Mouse (Mus musculus) MN1 (cell line): ENCODE measurements at regions not wholly inside any gene's neighbourhood (a gene's known extent, or its start where the extent isn't known, plus 50 kb on each side); places are given as distances from the start of the nearest gene placed in this dataset.

ENCODE experiments used
- DNase-seq: peaks from one replicate; pipeline ENCODE4 v3.0.0-alpha.2; 2016; ENCODE audit warnings: low spot score

DNA sequence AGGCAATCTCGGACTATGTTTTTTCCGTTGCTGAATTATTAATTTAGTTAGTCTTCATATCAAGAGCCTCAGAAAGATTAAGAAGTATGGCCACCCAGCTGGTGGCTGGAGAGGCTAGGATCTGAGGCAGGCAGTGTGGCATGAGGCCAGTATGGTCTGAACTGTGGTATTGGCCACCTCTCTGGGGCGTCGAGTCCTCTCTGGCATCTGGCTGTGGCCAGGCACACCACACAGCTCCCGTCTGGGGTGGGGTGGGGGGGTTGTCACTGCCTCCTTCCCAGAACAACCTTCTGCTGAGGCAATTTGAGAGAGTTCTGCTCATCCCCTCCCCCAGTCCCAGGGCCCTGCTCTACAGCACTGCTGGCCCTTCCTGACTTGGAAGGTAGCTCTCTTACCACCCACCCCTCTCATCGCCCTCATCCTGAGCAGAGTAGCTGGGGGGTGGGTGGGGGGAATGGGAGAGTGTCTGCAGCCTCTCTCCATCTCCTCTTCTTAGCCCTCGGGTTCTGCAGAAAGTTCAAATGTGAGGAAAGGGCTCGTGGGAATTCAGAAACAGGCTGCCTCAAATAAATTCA is 103.2 kb downstream of the Vegfa start:
- DNase-seq, result peak; percentile 32

DNA sequence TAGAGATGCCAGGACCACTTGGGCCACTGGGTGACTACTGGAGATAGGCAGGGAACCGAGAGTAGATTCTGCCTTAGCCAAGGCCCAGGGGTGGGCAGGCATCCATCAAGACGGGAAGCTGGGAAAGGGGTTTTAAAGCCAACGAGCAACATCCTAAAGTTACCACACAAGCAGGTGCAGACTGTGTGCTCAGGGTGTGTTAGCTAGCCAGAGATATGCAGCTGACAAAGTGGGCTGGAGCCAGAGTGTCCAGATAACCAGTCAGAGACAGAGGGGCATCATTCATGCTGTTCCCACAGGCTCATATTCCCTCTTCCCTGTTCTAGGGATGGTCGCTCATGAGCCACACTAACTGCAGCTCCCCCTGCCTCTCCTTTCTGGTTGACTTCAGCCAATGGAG is 104.2 kb downstream of the Vegfa start:
- no peak for DNase-seq

DNA sequence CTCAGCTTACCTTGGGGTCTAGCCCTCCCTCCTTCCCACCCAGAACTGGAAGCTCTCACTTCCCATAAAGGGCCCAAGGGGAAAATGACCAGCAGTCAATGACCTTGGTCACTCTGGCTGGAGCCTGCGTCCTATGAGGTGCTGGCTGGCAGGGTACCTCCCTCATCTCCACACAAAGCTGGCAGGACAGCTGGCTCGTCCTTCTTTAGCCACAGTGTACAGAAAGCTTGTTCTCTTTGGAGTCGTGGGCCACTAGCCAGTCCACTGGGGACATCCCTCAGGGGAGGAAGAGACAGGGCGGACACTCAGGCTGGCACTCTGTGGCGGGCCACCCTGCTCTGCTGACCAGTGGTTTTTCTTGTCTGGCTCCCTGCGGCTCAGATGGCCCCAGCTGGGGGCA is 106.3 kb downstream of the Vegfa start:
- DNase-seq, result no peak

DNA sequence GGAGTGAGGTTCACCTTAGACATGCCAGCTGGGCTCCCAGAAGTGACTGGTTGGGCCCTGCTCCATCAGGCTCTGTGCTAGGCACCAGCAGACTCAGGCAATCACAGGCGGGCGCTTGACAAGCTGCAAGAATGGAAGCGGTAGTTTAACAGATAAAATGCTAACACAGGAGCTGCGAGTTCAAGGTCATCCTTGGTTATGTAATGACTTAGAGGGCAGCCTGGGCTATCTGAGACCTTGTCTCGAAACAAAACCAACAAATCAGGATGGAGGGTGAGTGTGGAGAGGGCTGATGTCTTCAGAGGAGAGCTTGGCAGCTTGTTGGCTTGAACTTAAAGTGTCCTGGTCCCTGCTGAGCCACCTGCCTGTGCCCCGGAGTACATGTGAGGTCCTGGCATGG is 107.6 kb downstream of the Vegfa start:
- DNase-seq, result no peak

DNA sequence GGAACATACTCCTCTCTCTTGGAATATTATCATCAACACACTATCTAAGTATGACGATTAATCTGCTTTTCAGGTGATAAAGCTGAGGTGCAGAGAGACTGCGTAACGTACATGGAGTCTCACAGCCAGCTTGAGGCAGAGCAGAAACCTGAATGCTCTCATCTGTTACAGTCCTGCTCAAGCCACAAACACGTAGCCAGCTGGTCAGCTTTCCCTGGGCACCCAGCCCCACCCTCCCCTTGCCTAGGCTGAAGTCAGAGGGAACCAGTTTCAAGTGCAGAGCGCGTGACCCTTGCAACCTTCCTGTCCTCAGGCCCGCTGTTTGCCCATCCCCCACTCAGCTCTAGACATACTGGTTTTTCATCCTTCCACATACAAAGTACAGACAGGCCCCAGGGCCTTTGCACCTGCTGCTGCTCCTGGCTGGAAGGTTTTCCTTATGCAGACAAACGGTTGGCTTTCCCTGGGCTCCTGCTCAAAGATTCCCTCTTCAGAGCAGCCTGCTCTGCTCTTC is 108.9 kb downstream of the Vegfa start:
- no peak for DNase-seq

DNA sequence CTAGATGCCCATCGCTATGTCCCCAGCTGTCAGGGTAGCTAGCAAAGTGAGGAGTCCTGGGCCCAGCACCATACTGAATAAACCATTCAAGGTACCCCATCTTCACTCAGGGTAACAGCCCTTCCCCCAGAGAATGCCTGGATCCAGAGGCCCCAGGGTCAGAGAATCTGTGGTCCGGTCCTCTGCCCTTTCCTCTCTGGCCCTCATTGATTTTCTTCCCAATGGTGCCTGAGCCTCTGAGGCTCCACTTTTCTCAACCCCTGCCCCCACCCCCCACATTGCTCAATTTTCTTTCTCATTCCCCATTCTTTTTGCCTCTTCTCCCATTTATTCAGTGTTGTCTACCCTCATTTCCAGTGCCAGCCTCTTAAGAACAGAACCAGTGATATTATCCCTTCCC is 114.5 kb downstream of the Vegfa start:
- no peak for DNase-seq

DNA sequence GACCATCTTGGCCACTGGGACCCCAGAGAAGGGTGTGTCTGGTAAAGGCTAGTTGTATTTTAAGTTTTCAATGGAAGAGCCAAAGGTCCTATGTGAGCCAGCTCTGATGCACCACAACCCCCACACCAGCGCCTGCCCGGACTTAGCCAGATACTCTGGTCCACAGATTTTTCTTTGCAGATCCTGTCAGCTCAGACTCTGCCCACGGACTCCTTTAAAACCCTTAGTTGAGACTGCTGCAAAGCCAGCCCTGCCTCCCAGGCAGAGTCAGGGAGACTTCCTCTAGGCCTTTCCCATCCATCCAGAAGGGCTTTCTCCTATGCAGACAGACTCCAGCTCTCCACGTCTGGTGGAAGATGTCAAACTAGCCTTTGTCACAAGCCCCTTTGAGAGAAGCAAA is 115.2 kb downstream of the Vegfa start:
- no peak for DNase-seq

DNA sequence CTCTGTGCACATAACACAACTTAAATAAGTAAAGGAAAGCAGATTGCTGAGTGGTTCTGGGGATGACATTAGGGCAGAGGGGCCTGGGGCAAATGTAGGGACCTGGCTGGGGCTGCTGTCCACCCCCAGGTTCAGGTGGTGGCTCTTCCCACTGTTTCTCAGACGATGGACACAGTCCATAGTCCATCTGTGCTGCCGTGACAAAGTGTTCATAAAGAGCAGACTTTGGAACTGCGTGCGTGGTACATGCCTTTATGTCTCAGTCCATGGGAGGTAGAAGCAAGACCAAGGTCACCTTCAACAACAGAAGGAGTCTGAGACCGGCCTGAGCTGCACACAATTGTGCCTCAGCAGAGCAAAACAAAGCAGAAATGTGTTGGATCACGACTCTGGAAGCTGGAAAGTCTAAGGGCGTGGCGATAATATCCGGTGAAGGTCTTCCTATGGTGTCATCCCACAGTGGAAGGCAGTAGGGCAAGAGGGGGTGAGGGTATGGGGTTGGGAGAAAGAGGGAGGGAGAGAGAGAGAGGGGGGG is 117.4 kb downstream of the Vegfa start:
- DNase-seq, result no peak

DNA sequence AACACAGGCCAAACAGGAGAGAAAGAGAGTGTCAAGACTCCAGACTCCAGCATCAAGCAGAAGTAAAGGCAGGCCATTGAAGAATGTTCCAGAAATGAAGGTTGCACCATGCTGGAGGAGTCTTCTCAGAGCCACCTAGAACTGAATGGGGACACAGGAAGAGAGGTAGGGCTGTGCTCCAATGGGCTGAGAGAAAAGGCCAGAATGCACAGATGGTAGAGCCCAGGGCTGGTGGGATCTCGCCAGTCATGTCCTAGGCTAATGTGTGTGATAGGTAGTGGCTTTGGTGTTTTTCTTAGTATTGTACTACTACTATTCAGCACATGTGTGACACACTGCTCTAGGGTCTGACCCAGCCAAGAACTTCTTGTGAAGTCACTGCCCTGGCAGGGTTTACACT is 117.9 kb downstream of the Vegfa start:
- DNase-seq, result no peak

DNA sequence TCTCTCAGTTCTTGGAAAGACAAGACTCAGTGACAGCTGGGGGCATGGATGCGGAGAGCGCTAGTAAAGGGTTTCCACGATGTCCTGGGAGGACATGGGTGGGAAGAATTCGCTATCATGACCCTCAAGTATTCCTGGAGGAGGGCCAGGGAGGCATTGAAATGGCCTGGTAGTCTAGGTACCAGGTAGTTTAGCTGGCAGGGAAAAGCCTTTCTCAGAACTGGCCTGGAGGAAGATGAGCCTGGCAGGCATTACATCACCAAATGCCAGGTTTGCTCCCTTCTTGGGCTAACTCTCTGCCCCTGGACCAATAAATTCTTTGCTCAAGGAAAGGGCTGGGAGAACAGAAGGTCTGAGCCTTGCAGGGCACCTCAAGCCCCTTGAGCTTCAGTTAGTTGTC is 118.5 kb downstream of the Vegfa start:
- no peak for DNase-seq

DNA sequence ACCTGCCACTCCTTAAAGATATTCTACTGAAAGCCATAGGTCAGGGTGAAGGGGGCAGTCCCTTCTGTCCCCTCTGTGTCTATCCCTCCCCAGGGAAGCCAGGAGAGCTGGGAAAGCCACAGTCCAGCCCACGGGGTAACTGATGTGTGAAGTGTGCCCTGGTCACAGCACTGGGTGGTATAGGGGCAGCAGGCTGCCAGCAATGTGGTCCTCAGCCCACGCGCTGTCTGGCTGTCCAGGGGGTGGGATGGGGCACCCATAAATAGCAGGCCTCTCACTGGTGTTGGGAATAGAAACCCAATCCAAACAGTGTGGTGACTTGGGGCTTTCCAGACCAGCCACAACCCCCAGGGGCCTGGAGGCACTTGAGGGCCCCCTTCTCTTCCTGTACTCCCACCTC is 120.0 kb downstream of the Vegfa start:
- no peak for DNase-seq

DNA sequence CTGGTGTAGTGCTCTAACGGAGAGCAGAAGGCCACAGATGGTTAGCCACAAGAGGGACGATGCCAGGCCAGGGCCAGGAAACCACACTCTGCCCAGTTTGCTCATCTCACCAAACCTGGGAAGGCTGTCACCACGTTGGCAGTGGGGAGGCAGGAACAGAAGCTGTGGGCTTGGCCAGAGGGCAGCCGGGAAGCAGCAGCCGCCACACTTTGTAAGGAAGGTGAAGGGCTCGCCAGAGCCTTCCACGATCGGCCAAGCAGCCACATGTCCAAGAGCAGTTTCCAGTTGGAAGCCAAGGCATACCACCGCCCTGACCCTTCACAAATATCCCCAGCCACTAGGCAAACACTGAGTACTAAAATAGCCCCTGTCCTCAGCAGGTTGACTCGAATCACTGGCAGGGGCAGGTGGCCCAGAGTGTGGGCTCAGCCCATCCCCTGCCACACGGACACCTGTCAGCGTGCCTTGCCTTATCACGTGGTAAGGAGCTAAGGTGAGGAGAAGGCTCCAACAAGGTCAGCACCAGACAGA is 120.9 kb downstream of the Vegfa start:
- DNase-seq, result no peak

DNA sequence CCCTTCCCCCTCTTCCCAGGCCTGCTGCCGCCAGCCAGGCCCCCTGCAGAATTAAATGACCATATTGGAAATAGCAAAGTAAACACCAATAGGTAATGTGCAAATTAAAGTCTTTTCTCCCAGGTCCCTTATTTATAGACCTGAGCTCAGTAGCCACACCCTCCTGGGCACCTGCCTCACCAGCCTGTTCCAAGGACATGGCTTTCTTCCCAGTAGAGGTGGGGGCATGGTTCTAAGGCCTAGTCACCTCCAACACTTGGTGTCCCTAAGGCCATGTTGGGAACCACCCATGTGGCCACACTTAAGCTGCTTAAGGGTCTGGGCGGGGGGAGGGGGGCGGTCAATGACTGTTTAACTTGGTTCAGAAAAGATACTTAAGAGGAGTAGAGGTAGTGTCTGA is 121.9 kb downstream of the Vegfa start:
- DNase-seq, result no peak

DNA sequence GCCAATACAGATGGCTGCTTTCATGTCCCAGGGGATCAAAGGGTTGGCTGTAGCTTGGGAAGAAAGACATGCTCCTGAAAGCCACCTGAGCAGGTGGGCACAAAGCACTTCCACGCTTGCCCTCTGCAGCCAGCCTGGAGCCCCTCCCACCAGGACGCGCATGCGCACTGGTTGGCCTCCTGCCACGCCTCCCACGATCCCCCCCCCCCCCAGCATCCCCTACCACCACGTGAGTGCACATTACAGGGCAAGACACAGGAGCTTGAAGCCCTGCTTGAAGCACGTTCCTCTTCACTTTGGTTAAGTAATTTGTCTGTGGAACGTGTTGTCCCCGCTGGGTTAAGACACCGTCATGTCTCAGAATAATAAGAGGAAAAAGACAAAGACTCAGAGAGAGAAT is 124.6 kb downstream of the Vegfa start:
- DNase-seq, result no peak

DNA sequence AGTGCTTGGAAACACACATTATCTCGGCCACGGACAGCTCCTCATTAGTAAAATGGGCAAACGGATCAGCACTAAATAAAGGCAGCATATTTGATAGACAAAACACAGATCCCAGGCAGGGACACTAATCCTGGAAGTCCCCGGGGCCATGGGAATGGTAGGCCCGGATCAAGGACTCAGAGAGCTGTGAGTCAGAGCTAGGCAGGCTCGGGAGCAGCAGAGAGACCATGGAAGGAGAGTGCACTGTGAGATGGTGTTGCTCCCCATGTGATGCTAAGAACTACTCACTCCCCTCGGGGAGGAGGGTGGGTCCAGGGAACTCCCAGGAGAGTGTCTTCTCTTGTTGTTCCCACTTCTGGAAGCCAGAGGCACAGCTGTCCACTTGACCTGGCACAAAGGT is 126.6 kb downstream of the Vegfa start:
- DNase-seq, result peak; percentile 75

DNA sequence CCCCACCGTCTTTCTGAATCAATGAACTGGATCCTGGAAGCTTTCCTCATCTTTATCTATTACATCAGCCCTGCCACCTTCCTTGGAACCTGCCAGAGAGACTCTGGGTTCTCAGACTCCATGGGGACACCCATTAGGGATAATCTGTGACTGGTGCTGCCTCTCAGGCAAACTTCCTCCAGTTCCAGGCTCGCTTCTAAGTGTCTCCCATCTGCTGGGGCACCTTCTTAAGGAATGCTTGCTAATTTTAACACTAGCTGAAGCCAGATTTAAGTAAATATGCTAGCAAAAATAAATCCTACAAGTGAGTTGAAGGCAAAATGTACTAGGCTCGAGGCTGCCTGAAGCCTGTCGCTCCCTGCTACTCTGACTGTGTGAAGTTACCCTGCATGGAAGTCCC is 127.9 kb downstream of the Vegfa start:
- no peak for DNase-seq

DNA sequence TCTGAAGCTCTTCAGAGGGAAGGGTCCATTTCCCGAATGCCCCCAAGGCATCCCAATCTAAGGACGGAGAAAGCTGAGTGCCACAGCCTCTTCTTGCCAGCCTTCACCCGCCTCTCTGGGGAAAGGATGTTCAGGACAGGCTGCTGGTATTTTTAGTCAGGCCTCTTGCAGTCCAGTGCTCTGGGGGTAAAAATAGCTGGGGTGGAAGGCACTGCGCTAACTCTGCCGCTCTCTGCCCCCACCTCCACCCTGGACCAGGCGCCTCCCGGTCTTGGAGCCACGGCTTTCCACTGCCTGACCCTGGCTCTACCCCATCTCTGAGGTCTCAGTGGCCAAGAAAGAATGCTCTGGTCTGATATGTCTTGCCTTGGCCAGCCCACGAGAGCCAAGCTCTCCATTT is 128.9 kb downstream of the Vegfa start:
- DNase-seq, result no peak

DNA sequence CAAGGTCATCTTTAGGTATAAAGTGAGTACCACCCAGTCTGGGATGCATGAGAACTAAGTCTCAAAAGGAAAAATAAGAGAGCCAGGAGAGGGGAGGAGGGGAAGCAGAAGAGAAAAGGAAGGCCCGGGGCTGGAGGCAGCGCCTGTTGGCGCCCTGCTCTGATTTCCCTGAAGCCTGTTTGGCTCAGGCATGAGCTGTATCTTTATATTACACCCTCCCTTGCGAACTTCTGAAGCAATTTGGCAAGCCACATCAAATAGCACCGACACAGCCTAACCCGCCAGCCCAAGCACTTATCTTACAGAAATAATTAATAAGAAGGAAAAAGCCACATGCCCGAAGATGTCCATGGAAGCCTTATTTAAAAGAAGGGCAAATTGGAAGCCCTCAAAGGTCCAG is 129.5 kb downstream of the Vegfa start:
- DNase-seq, result no peak

DNA sequence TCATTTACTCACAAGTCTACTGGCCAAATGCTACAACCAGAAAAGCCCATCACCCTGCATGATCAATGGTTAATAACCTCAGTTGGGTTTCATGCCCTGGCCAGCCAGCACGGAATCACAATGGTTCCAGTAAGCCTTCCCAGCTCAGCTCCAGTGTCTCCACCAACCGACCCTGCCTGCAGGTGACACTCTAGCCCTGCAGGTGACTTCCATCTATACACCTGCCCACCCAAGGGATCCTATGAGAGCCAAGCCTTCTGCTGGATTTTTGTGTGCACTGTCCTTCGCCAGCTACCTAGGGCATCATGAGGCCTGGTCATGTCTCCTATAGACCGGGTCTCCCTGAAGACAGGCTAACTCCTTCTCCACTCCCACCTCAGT is 135.3 kb downstream of the Vegfa start:
- no peak for DNase-seq

DNA sequence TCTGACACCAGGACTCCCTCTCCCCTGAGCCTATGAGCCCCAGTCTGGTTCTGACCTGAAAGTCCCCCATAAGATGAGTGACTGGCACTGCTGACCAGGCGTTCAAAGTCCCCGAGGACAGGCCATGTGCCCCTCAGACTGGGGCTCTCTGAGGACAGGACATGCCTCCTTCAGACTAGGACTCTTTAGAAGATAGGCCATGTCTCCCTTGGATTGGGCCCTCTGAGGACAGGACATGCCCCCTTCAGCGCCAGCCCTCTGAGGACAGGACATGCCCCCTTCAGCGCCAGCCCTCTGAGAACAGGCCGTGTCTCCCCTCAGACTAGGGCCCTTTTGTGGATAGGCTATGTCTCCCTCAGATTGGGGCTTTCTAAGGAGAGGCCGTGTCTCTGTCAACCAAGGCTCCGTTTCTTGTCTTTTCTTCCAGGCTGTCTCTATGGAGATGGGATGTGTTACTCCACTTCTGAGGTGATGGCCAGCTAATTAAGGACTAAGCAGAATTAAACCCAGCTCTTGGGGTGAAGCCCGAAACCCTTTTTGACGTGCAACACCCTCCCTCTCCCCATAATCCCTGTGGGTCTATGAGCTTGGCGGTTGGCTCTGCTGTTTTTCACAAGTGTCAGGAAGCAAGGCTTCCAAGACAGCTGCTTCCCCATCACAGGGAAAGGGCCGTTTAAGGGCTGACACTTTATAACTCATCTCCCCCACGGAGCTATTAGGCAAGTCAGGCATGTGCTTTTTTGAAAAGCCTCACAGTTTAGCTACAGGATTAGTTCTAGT is 135.8 kb downstream of the Vegfa start:
- no peak for DNase-seq

DNA sequence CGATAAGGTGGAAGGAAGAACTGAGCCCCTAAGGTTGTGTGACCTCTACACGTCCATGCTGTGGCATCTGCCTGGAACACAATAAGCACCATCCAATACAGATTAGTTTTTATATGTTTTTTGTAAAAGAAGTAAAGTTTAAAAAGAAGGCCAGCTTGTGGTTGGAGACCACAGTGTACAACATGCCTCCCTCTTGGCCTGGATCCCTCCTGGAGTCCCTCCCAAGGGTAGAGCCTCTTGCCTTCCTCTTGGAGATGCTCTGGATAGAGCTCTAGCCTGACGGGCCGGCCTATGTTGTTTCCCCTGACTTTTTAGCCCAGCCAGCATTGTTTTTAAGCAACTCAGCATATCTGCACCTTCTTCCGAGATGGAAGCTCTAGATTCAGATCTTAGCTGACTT is 138.0 kb downstream of the Vegfa start:
- DNase-seq, result no peak

DNA sequence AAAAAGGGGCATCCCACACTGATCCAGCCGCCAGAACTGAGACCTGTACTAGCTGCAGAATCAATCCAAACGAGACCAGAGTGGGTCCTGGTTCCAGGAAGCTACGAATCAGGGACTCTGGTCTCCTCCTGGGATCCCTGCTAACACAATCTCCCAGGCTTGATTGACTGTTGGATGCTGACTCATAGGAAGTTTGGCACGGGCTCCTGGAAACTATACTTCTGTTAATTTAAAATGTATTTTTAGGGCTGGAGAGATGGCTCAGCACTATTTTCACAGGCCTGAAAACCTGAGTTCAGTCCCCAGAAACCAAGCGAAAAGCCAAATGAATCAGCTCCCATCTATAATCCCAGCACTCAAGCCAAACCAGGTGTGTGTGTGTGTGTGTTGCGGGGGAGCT is 138.5 kb downstream of the Vegfa start:
- peak; percentile 71 for DNase-seq

DNA sequence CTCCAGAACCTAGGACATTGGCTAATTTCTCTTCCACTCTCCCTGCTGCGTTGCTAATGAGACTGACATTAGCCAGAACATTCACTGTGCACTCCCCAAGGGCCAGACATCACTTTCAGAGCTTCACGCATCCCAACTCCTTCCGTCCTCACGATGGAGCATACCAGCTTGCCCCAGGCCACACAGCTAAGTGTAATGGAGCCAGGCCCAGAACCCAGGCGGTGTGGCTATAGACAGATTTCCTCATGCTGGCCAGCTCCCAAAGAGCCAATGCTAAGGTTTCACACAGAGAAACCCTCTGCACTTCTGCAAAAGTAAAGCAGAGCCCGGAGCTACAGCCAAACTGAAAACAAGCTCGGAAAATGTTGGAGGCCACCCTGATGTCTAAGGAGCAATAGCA is 139.1 kb downstream of the Vegfa start:
- peak; percentile 88 for DNase-seq

DNA sequence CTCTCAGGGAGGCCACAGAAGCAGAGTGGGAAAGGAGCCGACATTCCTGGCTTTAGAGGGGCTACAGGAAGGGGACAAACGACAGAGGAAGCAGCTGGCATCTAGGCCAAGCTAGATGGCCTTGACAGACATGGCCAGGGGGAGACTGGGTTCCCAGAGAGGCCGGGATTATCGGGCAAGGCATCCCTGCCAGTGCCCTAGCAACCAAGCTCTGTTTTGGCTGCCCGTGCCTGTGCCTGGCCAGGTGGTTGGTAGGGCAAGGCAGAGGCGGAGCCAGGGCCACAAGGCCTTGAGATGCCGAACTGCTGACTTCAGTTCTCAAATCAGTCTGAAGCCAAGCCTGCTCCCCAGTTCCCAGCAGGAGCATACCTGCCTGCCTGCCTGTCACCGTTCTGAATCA is 142.7 kb downstream of the Vegfa start:
- DNase-seq, result peak; percentile 72
